Mouse (Mus musculus): ENCODE results near the gene Ezh2.

Gene Ezh2

DNA sequence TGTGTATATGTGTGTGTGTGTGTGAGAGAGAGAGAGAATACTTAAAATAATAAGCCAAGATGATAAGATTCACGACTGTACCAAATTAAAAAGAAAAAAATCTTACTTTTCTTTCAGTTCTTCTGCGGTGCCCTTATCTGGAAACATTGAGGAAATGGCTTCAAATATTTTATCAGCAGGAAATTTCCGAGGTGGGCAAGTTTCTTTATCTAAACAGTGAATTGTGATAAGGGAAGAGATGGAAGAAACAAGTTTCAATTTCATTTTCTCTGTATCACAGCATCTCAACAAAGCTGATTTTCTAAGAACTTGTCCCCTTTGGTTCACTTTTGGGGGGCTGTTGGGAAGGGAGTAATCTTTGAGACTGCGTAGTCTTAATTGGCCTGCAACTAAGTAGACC lies 42.9 kb downstream of the Ezh2 start:
- DNase-seq (ENCODE audit: low spot score) = no peak

DNA sequence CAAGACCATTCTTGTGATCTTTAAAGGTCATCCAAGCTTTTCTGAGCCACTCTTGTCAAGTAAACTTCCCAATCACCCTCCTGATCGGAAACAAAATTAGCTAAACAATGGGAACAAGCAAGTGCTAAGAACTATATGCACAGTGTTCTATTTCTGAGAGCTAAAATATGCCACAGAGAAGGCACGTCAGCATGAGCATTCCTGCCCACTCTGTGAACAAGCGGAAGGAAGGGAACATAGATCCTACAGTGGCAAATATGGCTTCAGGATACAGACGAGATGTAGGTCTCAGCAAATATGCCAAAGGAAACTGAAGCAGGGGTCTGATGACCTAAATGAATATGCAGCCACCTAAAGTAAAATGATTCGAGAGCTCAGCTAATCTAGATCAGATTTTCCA lies 59.8 kb downstream of the Ezh2 start:
- no peak for DNase-seq (ENCODE audit: low spot score)

- DNase-seq (ENCODE audit: low spot score) = no peak
These were observed 62.6 kb downstream of the Ezh2 start for GRCm38 (mm10) chr6:47532547-47532946.

GRCm38 (mm10) chr6:47527655-47528054 lies 67.5 kb downstream of the Ezh2 start:
- DNase-seq (ENCODE audit: low spot score) = no peak

DNA sequence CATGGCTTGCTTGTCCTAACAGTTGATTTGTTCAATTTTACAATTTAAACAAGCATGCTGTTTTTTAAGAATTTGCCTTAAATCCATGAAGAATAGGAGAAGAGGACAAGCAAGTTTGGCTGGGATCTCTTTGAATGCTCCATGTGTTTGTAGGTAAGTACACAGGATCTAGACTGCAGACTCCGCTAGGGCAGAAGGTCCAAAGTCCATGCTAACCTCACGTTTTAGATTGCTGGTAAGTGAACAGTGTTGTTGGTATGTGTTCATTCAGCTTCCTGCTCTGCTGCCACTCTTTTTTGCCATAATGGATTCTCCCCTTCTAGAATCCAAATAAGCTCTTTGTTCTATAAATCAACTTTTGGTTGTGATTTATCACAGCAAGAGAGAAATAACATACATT lies 68.0 kb downstream of the Ezh2 start:
- DNase-seq (ENCODE audit: low spot score) = peak; percentile 43

DNA sequence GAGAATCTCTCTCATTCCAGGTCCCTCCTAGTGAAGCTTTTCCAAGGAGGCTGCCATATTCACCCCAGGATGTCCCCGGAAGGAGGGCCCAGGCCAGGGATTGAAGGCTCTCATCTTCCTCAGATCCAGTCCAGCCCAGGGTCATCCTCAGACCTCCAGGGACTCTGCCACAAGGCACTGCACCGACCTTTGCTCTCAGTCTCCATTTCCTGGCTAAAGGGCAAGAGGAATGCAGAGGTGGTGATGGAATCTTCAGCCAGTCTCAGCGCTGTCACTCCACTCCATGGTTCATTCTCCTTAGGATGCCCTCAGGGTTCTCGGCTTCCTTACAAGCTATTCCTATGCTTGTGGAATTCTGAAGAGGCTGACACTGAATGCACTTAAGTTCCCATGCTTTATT lies 68.7 kb downstream of the Ezh2 start:
- DNase-seq (ENCODE audit: low spot score) = peak; percentile 64

GRCm38 (mm10) chr6:47525041-47525440 lies 70.1 kb downstream of the Ezh2 start:
- no peak for DNase-seq (ENCODE audit: low spot score)

GRCm38 (mm10) chr6:47522431-47522830 lies 72.7 kb downstream of the Ezh2 start:
- no peak for DNase-seq (ENCODE audit: low spot score)

GRCm38 (mm10) chr6:47520030-47520429 lies 75.1 kb downstream of the Ezh2 start:
- no peak for DNase-seq (ENCODE audit: low spot score)

- peak; percentile 52 for DNase-seq (ENCODE audit: low spot score)
These were observed 100.6 kb downstream of the Ezh2 start for GRCm38 (mm10) chr6:47494562-47494961.

DNA sequence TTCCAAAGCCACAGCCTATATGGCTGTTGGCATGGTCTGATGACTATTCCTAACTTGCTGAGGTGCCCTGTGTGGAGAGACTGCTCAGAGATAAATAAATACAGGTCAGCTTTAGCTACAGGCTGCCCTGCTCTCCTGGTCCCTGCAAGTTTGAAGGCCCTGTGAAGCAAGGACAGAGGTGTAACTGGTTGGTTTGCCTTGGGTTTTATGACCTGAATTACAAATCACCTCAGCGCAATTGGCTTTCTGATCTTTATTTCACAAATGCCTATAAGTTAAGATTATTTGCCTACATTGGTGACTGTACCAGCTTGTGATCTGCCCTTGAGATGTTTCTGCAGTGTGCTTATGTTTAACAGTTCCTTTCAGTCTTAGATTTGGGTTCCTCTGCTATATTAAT lies 113.1 kb downstream of the Ezh2 start:
- DNase-seq (ENCODE audit: low spot score) = no peak

Data from yolk sac, embryonic 10.5 days (tissue).